Mouse (Mus musculus) limb, embryonic 14.5 days (tissue): ENCODE data around the gene Slc16a14. TPM values are rescaled to one million over a fixed set of nuclear protein-coding genes. Genes with fewer than 3 reads are reported as not detected.

Experiments
- ATAC-seq: fragments of 200-750 bp; cut with Nextera tagmentation; 2 replicates; pipeline ENCODE4 v1.8.0; 2017; ENCODE audit warnings: low read depth, moderate number of reproducible peaks, moderate TSS enrichment; ENCODE audit not compliant: low FRiP score
- DNase-seq: peaks from one replicate; pipeline ENCODE4 v3.0.0-alpha.2; 2015; ENCODE audit warnings: low spot score
- H3K27ac ChIP-seq: fragments of 300-500 bp; sonication (generic); replicated peaks from 2 replicates; pipeline ENCODE4 v1.5.1; 2014; ENCODE audit warnings: low read depth, mild to moderate bottlenecking, low read length, moderate library complexity, mixed read lengths
- H3K27me3 ChIP-seq: fragments of 300-500 bp; sonication (generic); 2 replicates; pipeline ENCODE4 v1.6.1; 2014; ENCODE audit warnings: low read length, mixed read lengths; ENCODE audit not compliant: control insufficient read depth, insufficient read depth
- H3K36me3 ChIP-seq: fragments of 300-500 bp; sonication (generic); 2 replicates; pipeline ENCODE4 v1.6.1; 2014; ENCODE audit warnings: mild to moderate bottlenecking, low read length, moderate library complexity, mixed read lengths; ENCODE audit not compliant: control insufficient read depth, insufficient read depth
- H3K4me1 ChIP-seq: fragments of 300-500 bp; sonication (generic); 2 replicates; pipeline ENCODE4 v1.6.1; 2014; ENCODE audit warnings: antibody characterized with exemption, low read length, mixed read lengths; ENCODE audit not compliant: control insufficient read depth, insufficient read depth
- H3K4me2 ChIP-seq: fragments of 300-500 bp; sonication (generic); replicated peaks from 2 replicates; pipeline ENCODE4 v1.6.1; 2014; ENCODE audit warnings: low read depth, mild to moderate bottlenecking, low read length, moderate library complexity; ENCODE audit not compliant: severe bottlenecking
- H3K4me3 ChIP-seq: fragments of 300-500 bp; sonication (generic); replicated peaks from 2 replicates; pipeline ENCODE4 v1.5.1; 2014; ENCODE audit warnings: low read length
- H3K9ac ChIP-seq: fragments of 300-500 bp; sonication (generic); 2 replicates; pipeline ENCODE4 v1.6.1; 2014; ENCODE audit warnings: mild to moderate bottlenecking, low read depth, low read length, moderate library complexity; ENCODE audit not compliant: severe bottlenecking
- H3K9me3 ChIP-seq: fragments of 300-500 bp; sonication (generic); 2 replicates; pipeline ENCODE4 v1.6.1; 2016; ENCODE audit warnings: low read length; ENCODE audit not compliant: control insufficient read depth
- POLR2A ChIP-seq: fragments of 200-500 bp; IDR thresholded peaks from 2 replicates; pipeline ENCODE4 v1.8.0; 2012; ENCODE audit warnings: inconsistent platforms, mild to moderate bottlenecking, moderate library complexity, borderline replicate concordance; ENCODE audit not compliant: insufficient read depth, insufficient read length; ENCODE audit errors: extremely low read depth
- WGBS: fragments of 180-500 bp; shearing (Covaris S2); extraction: QIAGEN DNeasy Blood & Tissue Kit; methylation state at CpG from one replicate; pipeline ENCODE4 v1.1.7; 2014; 5-methylcytosine and 5-hydroxymethylcytosine counted together
- polyA plus RNA-seq, 2 experiments: library from polyadenylated mRNA; depleted of rRNA in 1 of 2; stranded (reverse) in 1 of 2; unstranded in 1 of 2; fragments of >200 nt; fragmentation: Nextera tagmentation in 1 of 2; extraction: Ambion mirVana in 1 of 2; gene quantifications; 2 replicates each; pipeline versions ENCODE4 v1.2.1 to v1.2.3; 2012 to 2014

Gene Slc16a14
- polyA plus RNA-seq, 2 experiments: 0.15 to 0.18 TPM

- no peaks in the 10 kb centered on the region for H3K4me1 ChIP-seq
- ATAC-seq (no peak), DNase-seq (no peak)
- no peak overlapping the region for H3K27ac ChIP-seq
- H3K9ac ChIP-seq: no peak overlapping the region
- 76% methylated on average over 7 of the region's 7 CpGs for WGBS
- no peak overlapping the region for H3K4me2 ChIP-seq
- no peak for TF ChIP-seq POLR2A
- H3K9me3 ChIP-seq: no peaks in the 10 kb centered on the region
- no peak overlapping the region for H3K4me3 ChIP-seq
- no peaks in the 10 kb centered on the region for H3K27me3 ChIP-seq
- H3K36me3 ChIP-seq: no peaks in the 10 kb centered on the region
Measured at GRCm38 (mm10) chr1:84890503-84890902, 44.4 kb downstream of the Slc16a14 start.

GRCm38 (mm10) chr1:84890005-84890393 is 44.9 kb downstream of the Slc16a14 start:
- Histone ChIP-seq H3K9me3 (no peaks in the 10 kb centered on the region), H3K4me2 (no peak overlapping the region), H3K4me3 (no peak overlapping the region), H3K9ac (no peak overlapping the region), H3K27me3 (no peaks in the 10 kb centered on the region), H3K4me1 (no peaks in the 10 kb centered on the region), H3K27ac (no peak overlapping the region), H3K36me3 (no peaks in the 10 kb centered on the region)
- no peak for ATAC-seq
- no peak for TF ChIP-seq POLR2A
- WGBS: 21% methylated on average over 7 of the region's 7 CpGs
- DNase-seq: no peak

- Histone ChIP-seq H3K4me3 (no peak overlapping the region), H3K4me2 (no peak overlapping the region), H3K27me3 (no peaks in the 10 kb centered on the region), H3K27ac (no peak overlapping the region), H3K36me3 (no peaks in the 10 kb centered on the region), H3K4me1 (no peaks in the 10 kb centered on the region), H3K9ac (no peak overlapping the region), H3K9me3 (no peaks in the 10 kb centered on the region)
- no peak for TF ChIP-seq POLR2A
- DNase-seq (no peak), ATAC-seq (no peak)
- WGBS: 63% methylated on average over 8 of the region's 8 CpGs
Measured at GRCm38 (mm10) chr1:84889330-84890004, 45.5 kb downstream of the Slc16a14 start.

DNA sequence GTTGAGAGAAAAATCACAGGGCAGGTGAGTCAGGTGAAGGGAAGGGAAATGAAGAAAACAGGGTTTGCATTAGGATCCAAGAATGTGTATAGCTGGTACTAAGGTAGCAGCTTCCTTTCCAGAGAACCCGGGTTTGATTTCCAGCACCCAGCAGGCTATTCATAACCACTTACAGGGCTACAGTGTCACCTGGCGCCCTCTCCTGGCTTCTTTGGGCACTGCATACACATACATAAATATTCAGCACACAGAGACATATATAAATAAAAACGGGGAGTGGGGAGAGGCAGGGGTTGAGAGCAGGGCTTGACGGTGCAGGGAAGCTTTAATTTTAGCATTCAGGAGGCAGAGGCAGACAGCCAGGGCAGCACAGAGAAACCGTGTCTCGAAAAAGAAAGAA is 49.0 kb downstream of the Slc16a14 start:
- Histone ChIP-seq H3K4me2 (no peak overlapping the region), H3K36me3 (no peaks in the 10 kb centered on the region), H3K27me3 (no peaks in the 10 kb centered on the region), H3K9me3 (no peaks in the 10 kb centered on the region), H3K9ac (no peak overlapping the region), H3K4me3 (no peak overlapping the region), H3K4me1 (no peaks in the 10 kb centered on the region), H3K27ac (no peak overlapping the region)
- no peak for ATAC-seq
- DNase-seq: no peak
- WGBS: 89% methylated on average over 6 of the region's 6 CpGs
- TF ChIP-seq POLR2A: no peak

GRCm38 (mm10) chr1:84885174-84885573 is 49.8 kb downstream of the Slc16a14 start:
- no peak overlapping the region for H3K27ac ChIP-seq
- H3K4me1 ChIP-seq: no peaks in the 10 kb centered on the region
- no peak for DNase-seq
- no peaks in the 10 kb centered on the region for H3K27me3 ChIP-seq
- no peak overlapping the region for H3K9ac ChIP-seq
- H3K4me2 ChIP-seq: no peak overlapping the region
- TF ChIP-seq POLR2A: no peak
- 83% methylated on average over 3 of the region's 3 CpGs for WGBS
- no peak for ATAC-seq
- no peaks in the 10 kb centered on the region for H3K9me3 ChIP-seq
- H3K36me3 ChIP-seq: no peaks in the 10 kb centered on the region
- no peak overlapping the region for H3K4me3 ChIP-seq
